Mouse (Mus musculus) monocyte, adult 5-6 weeks (primary cell): ENCODE results near the gene Ralgapa1. TPM values are rescaled to one million over a fixed set of nuclear protein-coding genes. Genes with fewer than 3 reads are reported as not detected.

Source experiments
- ATAC-seq: fragments of 153-309, 156-312 bp; replicated peaks from 2 replicates; pipeline ENCODE4 v1.8.0; 2017; ENCODE audit warnings: mild to moderate bottlenecking; ENCODE audit not compliant: low TSS enrichment, insufficient number of reproducible peaks, severe bottlenecking, poor library complexity, low FRiP score
- total RNA-seq: library from RNA; stranded (forward); fragments of 200-1000, 200-491, 200-594 nt; gene quantifications from 3 replicates; pipeline ENCODE4 v1.2.3, GENCODE M21; 2017

The Ralgapa1 gene
- total RNA-seq = 27.0 to 55.5 TPM (median 30.2 TPM) in 3 replicates

DNA sequence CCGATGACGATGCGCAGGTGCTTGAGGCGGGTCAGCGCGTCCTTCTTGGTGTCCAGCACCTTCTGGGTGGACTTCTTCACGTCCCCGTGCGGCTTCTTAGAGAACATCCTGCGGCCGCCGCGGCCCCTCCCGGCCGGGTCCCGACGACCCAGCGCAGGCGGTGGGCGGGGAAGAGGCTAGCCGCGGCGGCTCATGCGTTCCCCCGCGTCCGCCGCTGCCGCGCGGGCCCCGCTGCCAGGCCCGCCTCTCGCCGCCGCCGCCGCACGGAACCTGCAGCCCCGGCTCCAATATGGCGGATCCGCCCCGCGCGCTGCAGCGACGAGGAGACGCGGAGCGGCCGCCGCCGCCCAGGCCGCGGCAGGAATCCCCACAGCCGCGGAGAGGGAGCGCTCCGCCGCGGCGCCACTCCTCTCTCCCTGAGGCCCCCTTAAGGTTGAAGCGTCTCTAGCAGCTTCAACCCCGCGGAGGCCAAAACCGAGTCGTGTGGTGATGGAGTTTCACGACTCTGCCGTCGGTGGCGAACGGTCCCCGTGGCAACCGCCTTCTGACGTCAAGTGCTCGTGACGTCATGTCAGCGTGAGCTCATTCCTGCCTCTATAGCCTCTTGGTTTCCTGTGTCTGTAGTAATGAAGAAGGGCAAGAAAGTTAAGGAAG, at the start of gene Ralgapa1:
Ralgapa1 (minus strand) TSS at position 507 of the 654 bp plus-strand sequence.
- ATAC-seq = peak; percentile 93

DNA sequence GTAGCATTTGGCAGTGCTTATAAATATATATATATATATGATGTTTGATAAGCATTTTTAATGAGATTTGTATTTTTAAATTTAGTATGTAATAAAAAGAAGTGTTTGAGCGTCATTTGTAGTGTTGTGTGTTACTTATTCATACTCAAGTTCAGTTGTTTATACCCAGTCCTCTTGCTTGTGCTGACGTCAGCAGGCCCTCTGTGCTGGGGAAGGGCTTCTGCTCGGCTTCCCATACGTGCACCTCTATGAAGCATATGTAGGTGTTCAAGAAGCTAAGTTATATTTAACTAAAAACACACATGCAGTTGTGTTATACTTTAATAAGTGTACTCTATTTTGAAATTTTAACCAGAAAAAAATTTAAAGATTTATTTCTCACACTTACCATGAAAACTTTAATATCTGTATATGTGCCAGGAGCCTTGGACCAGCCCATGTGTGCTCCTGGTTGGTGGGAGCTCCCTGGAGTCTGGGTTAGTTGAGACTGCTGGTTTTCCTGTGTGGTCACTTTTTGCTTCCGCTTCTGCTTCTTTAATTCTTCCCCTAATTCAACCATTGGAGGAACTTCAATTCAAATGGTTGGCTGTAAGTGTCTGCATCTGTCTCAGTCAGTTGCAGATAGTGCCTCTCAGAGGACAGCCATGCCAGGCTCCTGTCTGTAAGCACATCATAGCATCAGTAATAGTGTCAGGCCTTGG, 48.8 kb upstream of the Ralgapa1 start:
- no peak for ATAC-seq

DNA sequence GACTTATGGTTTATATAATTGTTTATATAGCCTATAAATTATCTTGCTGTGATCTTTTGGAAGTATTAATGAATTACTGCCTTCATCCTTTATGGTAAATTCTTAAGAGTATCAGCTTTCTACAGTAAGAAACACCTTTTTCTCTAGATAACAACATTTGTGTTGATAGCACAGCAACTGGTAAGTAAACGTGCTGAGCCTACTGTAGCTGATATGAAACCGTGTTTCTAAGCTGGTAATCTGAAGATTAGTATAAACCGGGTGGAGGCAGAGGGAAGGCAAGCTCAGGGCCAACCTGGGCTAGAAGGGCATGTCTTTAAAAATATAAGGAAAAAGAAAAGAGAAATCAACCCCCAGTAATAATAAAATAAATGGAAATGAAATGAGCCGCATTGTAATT, 46.8 kb upstream of the Ralgapa1 start:
- no peak for ATAC-seq

DNA sequence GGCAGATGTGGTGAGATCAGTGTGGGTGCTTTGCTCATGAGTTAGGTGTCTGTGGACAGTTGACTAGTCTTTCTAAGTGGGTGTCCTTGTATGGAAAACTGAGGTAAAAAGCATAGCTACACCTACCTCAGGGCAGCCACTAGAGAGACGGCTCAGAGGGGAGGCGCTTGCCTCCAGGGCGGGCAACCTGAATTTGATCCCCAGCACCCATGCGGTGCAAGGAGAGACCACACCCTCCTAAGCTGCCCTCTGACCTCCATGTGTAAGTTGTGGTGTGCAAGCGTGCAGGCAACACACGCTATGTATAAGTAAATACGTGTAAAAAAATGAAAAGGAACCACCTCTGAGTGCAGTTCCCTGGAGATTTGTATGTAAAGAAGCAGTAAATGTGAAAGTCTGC, 39.7 kb upstream of the Ralgapa1 start:
- ATAC-seq = no peak

DNA sequence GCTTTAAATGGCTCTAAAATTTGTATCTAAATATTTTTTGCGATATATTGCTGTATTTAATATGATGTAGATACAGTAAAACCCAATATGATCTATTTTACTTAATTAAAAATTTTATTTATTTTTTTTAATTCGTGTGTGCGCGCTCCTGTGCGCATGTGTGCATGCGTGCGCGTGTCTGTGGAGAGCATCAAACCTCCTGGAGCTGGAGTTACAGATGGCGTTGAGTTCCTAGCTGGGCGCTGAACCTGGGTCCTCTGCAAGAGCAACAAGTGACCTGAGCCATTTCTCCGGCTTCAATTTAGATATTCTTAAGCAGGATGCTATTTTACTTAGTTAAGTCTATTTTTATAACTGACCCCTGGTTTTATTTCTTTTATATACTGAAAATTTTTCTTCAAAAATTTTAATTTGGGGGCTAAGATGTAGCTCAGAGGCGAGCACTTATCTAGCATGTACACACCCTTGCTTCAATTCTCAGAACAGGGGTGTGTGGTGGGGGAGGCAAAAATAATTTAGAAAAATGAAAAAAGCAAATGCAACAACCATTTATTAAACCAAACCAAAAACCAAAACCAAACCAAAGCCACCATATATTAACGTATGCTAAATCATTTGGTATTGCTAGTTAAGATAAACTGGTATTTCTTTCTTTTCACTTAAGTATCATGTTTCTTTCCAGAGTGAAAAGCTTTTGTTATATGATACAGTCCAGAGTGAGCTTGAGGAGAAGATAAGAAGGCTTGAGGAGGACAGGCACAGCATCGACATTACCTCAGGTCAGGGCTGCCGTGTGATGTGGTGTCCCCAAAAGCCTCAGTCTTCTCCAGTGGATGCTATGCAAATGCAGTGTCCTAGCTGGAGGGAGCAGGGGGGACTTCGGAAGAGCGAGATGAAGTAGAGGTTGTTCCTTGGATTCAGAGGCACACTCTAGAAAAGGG, 38.7 kb upstream of the Ralgapa1 start:
- no peak for ATAC-seq

DNA sequence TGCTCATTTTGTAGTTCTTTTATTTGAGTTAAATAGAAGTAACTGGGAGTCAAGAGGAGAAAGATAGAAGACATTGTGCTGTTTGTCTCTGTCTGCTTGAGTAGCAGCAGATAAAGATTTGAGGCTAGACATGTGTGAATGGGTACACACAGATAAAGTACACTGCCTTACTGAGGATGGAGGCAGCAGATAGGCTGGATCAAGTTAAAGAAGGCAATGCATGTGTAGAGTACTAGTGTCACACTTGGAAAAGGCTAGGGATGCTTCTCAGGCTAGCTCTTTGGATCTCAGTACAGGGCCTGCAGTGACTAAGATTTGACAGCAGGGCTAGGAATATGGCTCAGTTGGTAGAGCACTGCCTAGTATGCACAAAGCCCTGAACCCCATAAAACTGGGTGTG, 29.7 kb upstream of the Ralgapa1 start:
- no peak for ATAC-seq

DNA sequence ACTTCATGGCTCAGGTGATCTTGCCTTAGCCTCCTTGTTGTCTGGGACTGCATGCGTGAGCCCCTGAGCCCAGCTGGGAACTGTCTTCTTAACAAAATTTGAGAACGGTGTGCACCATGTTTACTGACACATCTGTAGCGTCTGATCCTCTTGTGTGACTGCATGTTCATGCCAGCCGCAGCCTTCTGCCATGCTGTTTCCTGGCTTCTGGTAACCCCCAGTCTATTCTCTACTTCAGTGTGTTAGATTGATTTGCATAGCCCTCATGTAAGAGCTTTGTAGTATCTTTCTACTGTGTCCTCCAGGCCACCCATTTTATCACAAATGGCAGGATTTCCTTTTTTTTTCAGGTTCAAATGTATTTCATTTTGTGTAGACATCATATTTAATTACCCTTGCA, 26.9 kb upstream of the Ralgapa1 start:
- ATAC-seq = no peak

DNA sequence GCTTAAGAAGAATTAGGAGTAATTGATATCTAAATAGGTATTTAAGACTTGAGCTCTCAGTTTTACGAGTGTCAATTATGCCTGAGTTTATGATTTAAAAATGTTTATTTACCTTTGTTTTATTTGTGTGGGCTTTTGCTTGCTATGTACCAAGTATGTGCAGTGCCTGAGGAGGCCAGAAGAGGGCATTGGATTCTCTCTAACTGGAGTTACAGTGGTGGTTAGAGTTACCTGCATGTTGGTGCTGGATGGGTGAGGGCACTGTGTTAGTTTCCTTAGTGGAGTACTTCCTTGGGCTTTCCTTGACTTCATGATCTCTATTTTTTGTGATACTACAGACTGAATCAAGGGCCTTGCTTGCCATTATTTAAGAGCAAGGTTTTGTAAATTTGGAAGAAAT, 25.8 kb upstream of the Ralgapa1 start:
- no peak for ATAC-seq

DNA sequence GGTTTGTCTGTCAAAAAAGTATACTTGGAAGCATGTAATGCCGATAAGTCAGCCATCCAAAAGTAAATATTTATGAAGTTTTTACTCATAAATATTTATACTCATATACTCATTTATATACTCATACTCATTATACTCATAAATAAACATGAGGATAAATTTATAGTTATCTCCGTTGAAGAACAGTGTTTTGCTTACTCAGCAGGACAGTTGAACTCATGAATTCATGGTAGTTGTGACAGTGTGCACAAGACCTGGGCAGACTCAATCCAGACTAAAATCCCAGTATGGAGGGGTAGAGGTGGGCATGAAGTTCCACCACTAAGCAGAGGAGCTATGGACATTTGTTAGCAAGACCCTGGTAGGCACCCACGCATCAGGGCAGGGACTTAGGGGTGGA, 16.5 kb upstream of the Ralgapa1 start:
- no peak for ATAC-seq

DNA sequence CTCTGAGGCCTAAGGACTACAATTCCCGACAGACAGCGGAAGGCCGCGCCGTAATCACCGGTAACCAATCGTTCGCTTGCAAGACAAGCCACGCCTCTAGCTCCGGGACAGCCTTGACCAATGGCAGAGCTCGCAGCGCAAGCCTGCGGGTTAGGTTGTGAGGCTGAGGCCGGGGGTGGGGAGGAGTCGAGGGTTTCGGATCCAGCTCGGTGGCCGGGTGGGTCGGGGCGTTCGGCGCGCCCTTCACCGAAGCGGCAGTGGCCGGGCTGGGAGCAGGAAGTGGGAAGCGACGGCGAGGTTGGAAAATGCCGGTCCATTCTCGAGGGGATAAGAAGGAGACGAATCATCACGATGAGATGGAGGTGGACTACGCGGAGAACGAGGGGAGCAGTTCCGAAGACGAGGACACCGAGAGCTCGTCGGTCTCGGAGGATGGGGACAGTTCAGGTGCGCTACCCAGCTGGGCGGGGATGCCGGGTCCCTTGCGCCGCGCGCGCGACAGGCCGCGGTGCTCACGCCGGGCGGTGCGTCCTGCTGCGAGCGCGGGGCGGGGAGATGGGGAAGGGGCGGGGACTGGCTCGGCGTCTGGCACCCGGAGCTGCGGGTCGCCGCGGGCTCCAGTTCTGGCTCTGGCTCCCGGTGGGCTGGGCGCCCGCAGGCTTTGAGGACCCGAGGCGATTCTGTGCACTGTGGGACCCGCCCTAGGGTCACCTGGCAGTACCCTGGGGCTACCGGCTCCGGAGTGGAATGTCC, 15.4 kb upstream of the Ralgapa1 start, which contains the start of gene Brms1l:
Brms1l (plus strand) TSS at position 126 of the 753 bp plus-strand sequence.
- ATAC-seq = peak; percentile 99

DNA sequence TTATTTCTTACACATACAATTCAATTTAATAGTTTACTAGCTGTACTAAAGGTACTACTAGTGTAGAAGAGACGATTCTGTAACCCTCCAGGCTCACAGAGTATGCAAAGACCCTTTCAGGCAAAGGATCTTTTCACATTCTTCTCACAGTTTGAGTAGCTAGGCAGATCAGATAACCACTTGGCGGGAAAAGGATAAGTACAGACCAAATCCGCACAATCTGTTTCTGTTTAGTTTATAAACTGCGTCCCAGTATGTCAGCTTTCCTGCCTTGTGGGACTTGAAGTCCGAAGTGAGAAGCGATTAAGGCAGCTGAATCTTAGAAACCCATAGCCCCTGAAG, 14.9 kb upstream of the Ralgapa1 start:
- no peak for ATAC-seq

DNA sequence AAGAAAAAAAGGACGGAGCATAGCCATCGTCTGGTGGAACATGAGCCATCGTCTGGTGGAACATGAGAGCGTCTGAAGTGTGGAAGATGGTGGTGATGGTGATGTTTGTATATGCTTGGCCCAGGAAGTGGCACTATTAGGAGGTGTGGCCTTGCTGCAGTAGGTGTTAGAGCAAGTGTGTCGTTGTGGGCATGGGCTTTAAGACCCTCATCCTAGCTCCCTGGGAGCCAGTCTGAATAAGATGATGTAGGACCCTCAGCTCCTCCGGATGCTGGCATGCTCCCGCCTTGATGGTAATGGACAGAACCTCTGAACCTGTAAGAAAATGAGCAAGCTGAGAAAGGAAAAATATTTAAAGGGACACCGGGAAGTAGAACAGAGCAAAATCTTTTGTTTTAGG, 13.9 kb upstream of the Ralgapa1 start:
- ATAC-seq = no peak

DNA sequence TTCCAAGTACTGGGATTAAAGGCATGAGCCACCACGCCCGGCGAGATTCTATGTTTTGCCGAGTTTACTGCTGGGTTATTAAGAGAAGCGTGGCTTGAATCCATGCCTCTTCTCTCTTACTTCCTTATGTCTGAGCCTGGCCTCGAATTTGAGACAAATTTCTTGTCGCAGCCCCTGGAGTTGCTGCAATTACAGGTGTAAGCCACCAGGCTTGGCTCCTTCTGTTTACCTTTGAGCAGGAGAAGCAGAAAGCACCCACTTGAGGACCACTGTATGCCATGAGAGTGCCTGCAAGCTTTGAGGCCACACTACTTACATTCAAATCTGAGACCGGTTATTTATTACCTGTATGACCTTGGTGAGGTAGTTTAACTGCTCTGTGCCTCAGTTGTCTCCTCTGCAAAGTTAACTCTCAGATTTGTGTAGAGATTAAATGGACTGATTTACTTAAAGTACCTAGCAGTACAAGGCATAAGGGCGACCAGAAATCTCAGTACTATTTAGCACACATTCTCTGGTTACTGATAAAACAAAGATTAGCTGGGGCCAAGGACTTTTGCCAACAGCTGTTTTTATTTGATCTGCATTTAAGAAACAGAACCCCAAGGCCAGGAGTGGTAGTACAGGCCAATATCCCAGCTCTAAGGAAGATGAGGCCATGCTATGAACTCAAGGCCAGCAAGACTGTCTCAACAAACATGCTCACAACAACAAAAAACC, 13.1 kb upstream of the Ralgapa1 start:
- no peak for ATAC-seq

DNA sequence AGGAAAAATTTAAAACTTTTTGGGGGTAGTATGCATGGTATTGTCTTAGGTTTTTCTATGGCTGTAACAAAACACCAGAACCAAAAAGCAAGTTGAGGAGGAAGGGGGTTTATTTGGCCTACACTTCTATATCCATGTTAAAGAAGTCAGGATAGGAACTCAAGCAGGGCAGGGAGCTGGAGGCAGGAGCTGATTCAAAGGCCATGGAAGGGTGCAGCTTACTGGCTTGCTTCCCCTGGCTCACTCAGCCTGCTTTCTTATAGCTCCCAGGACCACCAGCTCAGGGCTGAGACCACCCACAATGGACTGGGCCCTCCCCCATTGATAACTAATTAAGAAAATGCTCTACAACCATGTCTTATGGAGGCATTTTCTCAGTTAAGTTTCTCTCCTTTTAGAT, 12.0 kb upstream of the Ralgapa1 start:
- no peak for ATAC-seq

DNA sequence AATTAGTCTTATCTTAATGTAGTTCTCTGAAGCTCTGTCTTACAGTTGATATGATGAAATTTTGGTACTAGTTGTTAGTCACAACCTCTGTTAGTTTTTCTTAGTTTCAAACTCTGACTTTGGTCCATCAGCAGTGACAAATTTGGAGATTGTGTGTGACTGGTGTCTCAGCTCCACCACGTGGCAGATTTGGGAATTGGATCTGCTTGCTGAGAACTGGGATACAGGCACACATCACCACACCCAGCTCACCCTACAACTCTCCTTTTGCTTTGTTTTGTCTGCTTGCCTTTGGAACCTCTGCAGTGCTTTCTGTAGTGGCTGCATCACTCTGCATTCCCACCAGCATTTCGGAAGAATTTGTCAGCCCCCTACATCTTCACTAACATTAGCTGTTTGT, 10.1 kb upstream of the Ralgapa1 start:
- ATAC-seq = 0 out of 2 replicates have a peak, but pooled peaks have one; percentile 53

DNA sequence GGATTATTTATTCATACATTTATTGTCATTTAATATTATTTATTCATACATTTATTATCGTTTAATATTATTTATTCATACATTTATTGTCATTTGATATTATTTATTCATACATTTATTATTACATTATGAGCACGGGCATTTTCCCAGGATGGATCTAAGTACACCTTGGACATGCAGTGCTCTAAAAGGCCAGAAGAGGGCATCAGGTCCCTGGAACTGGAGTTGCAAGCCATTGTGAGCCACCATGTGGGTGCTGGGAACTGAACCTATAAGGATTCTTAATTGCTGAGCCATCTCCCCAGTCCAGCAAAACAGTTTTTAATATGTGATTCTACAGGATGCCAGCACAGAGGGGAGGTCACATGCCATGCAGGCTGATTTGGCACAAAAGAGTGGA, 4.6 kb upstream of the Ralgapa1 start:
- no peak for ATAC-seq

DNA sequence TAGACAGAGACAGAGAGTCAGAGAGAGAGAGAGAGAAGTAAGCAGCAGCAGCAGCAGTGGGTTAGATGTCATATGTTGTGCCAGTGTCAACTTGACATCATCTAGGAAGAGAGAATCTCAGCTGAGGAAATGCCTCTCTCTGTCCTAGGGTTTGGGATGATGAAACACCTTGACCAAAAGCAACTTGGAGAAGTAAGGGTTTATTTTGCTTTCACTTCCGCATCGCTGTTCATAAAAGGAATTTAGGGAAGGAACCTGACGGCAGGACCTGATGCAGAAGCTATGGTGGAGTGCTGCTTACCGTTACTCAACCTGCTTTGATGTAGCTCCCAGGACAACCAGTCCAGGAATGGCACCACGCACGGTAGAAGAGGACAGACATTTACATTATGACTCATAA, 3.1 kb upstream of the Ralgapa1 start:
- ATAC-seq = peak; percentile 62

DNA sequence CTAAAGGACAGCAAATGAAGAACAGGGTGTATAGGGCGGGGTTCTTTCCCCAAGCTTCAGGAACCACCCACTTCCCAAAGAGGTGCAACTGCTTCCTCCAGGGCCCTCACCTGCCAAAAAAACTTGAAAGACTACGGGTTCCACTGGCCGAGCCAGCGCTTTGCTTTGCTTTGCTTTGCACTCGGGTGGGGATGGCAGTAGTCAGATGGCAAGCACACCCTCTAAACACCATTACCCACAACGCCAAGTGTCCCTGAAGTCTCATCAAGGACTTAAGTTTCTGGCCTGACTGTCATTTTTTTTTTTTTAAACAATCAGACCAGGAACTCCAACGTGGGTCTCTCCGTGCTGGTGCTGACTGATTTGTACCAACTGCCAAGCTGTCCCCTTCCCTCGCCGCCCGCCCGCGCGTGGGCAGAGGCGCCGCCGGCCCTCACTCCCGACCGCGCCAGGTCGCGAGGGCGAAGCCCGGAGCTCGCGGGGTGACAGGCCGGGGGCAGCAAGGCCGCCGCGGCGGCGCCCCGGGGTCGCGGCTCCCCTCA, 777 bp downstream of the Ralgapa1 start:
- 0 out of 2 replicates have a peak, but pooled peaks have one; percentile 10 for ATAC-seq
